Mouse (Mus musculus) embryo, embryonic 11.5 days (tissue): Measurements from ENCODE around the gene Bsn.
"Not testable (repeated sequence)": the region's sequence is repeated elsewhere in the genome, so short reads cannot be mapped to it uniquely, and the experiment has no call there.

Experiments
- DNase-seq: peaks from one replicate; pipeline ENCODE4 v3.0.0-alpha.2; 2012; ENCODE audit warnings: low read depth, low spot score

Gene Bsn

DNA sequence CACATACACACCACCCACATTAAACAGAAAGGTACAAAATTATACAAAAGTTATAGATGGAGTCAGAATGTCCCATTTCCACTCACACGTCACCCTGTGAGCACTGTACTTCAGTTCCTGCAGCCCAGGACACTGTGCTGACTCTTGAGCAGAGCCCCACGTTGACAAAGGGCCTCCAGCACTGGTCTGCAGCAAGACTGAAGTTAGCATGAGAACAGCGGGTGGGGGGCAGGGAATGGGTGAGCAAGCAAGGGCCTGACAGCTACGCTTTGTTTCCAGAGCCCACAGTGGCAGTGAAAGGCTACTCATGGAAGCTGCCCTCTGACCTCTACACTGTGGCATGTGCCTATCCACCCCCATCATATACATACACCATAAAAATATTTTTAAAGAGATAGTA is 40.4 kb downstream of the Bsn start:
- no peak for DNase-seq

DNA sequence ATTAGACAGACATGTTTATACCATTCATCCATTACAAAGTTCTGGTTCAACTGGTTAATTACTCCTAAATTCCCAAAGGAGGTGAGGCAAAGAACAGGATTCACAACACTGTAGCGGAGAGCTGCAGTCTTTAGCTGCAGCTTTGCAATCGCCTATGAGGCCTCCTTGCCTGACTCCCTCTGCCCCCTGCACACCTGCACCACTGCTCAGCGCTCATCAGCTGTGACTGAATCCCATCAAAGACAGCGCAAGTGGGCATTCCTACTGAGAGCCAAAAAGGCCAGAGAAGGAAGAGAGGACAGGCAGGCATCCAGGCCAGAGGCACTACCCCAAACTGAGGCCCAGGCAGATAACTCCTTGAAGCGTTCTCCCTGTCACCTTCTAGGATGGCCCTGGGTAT is 42.6 kb downstream of the Bsn start:
- DNase-seq: no peak

DNA sequence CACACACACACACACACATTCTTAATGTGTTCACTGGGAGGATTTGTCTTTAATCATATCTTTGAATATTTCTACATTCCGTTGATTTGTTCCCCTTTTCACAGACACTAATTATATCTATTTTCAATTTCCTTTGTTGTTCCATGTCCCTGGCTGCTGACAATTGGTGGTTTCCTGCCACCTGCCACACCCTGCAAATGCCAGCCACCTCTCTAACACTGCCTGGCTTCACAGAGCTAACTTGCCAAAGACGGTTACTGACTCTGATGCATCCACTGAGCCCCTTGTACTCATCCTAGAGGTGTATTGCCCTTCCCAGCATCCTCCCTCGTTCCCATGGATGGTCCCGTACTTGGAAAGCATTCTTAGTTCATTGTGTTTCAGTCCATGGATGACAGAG is 43.7 kb downstream of the Bsn start:
- no peak for DNase-seq

DNA sequence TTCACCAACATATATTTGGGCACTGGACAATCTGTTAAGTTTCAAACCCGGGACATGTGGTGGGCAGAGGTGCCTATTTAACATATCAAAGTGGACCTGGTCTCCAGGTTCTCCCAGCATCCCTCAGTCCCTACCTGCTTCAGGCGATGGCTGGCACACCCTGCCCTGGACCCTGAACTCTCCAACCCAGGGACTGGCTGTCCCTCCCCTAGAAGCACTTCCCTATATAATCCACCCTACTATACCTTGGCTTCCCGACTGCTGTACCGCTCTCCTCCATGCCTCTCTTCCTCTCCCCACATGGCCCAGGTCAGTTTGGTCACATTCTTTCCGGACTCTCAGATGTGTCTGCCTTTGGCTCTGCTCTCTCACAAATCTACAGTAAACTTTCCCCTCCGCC is 44.4 kb downstream of the Bsn start:
- DNase-seq: no peak

DNA sequence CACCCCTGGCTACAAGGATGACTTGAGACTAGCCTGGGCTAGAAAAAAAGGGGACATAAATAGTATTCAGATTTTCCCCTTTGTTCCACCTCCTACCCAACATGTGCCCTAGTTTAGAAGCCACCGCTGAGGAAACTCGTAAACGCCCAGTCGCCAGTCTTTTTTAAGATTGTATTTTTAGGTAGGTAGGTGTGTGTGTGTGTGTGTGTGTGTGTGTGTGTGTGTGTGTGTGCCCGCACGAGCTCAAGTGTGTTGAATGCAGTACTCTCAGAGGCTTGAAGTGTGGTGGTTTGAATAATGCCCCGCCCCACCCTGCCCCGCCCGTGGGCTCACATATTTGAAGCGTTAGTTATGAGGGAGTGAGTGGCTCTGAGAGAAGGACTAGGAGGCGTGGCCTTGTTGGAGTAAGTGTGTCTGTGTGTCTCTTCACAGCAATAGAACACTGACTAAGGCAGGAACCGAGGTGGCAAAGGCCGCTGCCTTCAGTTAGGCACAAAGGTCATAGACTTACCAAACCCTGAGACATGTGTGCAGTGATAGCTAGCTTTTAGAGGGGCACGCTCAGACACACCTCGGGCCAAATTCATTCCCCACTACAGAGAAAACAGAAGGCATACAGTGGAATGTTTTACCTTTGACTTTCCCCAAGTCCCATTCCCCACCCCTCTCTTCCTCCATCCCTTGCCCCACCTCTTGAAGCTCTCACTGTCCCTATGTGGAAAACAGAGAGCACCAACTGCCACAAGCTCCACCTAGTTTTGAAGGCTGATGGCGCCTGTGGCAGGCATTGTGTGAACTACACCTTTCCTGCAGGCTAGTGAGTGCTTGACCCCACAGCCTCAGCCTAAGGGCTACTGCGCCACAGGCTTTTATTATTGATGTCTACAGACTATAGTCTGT is 45.6 kb downstream of the Bsn start:
- no peak for DNase-seq

DNA sequence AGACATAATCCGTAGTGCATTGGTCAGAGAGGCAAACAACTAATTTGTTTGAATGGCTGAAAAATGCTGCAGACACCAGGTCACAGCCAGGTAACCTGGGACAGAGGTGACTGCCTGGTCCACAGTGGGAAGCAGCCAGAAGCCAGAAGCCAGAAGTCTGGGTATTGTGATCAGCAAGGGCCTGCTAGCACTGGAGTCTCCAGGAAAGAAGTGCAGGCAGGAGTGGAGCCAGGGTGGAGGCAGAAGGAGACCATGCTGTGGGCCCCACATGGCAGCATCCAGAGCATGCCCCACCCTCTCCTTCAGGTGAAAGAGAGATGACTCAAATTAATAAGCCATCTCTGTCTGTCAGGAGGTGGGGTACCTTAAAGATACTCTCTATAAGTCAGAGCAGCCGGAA is 46.7 kb downstream of the Bsn start:
- DNase-seq: no peak

DNA sequence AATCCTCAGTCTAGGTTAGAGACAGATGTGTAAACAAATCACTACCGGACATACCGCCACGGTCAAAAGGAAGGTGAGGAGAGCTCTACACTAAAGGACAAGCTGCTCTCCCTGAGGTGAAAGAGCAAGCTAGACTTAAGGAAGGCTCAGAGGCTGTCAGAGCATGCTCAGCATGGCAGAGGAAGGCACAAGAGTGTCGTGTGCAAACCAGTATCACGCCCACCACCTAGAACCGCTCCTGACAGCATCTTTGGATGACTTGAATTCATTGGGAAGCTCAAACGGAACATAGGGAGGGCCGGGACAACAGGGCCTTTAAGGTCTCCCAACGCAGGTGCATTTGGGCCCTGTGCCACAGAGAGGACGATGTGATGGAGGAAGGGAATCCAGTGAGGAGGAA is 48.8 kb downstream of the Bsn start:
- no peak for DNase-seq

DNA sequence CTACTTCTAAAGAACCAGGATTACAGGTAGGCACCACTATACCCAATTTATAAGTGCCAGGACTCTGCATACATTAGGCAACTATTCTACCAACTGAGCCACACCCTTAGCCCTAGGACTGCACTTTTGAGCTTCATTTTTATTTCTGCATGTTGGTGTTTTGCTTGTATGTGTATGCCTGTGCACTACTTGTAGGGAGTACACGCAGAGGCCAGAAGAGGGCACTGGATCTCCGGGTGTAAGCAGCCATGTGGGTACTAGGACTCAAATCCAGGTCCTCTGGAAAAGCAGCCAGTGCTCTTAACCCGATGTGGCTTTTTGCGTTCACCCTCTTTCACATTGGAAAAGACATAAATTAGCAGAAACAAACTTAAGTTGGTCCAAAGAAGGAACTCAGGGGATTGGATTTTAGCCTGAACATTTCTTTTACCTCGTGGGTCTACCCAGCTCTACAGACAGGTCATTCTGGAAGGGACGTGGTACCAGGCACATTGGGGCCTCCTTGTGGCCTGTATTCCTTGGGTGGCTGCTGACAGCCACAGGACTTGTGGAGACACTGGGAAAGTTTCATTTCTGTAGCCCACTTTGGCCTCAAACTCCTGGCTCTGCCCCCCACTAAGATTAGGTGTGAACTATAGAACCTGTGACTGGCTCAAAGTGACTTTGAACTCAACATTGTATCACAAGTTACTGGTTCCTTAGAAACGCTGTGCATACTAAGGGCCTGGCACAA is 50.1 kb downstream of the Bsn start:
- no peak for DNase-seq

DNA sequence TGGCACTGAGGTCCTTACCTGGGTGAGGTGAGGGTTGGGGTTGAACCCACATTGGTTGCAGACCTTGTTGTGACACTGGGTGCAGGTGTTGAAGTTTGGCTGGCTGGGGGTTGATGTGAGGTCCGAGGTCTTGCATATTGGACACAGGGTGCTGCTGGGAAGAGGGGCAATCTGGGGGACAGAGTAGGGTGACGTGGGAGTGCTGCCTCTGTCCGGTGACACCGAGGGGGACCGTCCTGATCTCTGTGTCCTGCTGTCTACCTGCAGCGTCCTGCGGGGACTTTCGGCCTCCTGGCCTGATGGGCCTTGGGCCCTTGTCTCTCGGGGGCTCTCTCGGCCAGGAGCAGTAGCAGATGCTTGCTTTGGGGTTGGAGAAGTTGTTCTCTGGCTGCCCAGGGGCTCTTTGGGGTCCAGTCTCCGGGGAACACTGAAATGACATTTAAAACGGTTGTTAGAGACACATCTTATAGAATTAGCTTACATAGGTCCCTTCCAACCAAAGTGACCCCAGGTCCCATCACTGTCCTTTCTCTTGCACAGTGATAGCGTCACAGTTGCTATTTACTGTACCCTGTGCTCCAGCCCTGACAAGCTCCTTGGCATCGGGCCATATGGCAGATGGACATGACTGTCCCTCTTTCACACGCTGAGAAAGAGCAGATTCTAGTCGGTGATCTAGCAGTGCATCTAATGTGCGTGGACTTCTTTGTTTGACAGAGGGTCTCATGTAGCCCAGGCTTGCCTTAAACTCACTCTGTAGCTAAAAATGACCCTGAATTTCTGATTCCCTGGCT is 50.8 kb downstream of the Bsn start:
- DNase-seq: no peak

DNA sequence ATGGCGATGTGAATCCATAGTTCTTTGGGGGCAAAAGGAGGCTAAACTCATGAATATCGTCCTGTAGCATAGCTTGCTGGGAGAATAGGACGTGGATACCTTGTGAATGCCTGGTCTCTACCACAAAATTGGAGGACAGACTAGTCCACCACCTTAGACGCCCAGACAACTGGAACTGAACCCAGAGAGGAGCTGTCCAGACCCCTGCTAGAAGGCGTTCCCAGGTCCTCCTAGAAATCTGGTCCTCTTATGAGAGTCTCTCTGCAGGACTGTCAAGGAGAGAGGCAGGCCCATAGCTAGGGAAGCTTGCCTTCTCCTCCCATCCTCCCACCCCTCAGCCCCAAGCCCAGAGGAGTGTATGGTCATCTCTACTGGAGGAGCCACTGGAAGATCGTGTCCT is 52.1 kb downstream of the Bsn start:
- no peak for DNase-seq

DNA sequence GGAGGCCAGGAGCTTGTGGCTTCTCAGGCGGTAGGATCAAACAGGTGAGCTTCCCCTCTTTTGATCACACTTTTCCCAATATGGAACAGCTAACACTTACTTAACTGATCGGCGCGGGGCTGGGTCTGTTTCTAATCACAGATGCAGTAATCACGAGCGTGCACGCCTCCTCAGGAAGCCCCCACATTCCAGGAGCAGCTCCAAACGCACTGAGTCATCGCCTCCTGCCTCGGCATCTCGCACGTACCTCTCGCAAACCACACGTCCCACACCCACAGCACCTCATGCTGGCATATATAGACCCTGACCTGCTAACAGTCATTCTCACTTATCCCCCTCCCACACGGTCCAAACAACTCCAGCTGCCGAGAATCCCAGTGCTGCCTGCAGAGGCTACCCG is 52.7 kb downstream of the Bsn start:
- no peak for DNase-seq

DNA sequence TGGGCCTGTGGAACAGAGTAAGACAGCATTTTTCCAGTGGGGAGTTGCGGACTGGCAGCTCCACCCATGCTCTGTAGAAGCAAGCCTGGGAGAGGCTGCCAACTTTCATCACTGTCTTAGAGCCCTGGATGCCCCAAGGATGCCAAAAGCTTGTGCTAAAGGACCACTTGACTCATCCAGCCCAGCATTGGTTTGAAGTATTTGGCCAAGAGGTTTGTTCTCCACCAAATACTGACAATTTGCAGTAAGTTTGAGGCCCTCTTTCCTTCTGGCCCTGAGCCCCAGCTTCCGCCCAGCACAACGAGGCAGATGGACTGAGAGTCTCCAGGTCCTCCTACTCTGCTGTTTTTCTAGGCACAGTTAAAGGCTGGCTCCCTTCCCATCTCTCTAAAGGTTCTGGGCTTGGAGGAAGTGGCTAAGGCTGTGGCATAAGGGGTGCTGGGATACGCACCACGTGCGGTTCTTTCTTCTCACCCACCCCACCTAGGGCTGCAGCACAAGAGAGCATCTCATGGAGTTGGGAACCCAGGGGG is 53.2 kb downstream of the Bsn start:
- no peak for DNase-seq

DNA sequence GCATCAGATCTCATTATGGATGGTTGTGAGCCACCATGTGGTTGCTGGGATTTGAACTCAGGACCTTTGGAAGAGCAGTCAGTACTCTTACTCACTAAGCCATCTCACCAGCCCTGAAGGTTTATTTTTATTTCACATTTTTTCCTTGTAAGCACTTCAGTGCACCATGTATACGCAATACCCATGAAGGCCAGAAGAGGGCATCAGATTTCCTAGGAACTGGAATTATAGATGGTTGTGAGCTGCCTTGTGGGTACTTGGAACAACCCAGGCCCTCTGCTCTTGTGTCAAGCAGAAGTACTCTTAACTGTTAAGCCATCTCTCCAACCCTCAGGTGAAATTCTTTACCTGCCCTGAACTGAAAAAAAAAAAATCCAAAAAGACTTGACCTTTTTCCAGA is 54.0 kb downstream of the Bsn start:
- no peak for DNase-seq

DNA sequence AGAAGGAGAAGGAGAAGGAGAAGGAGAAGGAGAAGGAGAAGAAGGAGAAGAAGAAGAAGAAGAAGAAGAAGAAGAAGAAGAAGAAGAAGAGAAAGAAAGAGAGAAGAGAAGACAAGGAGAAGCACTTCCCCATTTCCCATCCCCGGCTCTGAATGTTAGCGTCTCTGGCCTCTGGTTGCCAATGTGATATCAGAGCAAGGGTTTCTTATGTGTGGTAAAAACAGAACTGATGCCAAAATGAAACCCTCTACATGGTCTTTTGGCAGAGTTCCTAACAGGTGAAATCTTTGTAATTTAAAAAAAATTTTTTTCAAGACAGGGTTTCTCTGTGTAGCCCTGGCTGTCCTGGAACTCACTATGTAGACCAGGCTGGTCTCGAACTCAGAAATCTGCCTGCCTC is 54.5 kb downstream of the Bsn start:
- not testable (repeated sequence) for DNase-seq

DNA sequence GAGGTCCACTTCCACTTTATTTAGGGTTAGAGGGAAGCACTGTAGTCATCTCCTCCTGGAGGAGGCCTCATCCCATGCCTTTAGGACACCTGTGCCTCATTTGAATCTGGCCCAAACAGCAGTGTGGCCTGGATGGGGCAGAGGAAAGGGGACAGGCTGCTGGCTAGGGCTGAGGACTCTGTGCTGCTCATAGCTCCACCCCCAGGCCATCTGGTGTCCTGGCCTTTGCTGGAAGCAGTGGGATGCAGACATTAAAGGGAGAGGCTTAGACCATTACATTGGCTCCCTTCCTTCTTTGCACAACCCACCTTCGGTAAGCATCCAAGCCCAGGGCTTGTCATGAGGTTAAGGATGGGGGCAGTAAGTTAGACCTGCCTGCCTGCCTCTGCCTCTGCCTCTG is 56.7 kb downstream of the Bsn start:
- DNase-seq: no peak

DNA sequence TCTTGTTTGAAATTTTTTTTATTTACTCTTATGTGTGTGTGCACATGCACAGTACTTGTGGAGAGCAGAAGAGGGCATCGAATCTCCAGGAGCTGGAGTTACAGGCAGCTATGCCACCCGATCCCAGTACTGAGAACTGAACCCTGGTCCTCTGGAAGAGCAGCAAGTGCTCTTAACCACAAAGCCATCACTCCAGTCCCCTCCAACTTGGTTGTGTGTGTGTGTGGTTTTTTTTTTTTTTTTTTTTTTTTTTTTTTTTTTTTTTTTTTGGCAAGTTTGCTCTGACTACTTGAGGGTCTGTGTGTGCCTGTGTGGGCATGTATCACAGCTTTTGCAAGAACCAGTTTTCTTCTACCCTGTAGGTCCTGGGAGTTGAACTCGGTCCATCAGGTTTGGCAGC is 57.8 kb downstream of the Bsn start:
- no peak for DNase-seq

DNA sequence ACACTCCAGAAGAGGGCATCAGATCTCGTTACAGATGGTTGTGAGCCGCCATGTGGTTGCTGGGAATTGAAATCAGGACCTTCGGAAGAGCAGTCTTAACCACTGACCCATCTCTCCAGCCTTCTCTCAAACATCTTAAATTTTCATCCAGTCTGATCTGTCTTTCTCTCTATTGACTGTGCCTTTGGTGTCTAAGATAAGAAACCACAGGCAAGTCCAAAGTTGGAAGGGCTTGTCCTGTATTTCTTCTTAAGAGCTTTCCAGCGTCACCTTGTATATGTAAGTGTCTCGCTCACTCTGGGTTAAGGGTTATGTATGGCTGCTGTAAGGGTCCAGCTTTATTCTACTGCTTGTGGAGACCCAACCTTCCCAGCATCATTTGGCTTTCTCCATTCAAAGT is 58.7 kb downstream of the Bsn start:
- no peak for DNase-seq

DNA sequence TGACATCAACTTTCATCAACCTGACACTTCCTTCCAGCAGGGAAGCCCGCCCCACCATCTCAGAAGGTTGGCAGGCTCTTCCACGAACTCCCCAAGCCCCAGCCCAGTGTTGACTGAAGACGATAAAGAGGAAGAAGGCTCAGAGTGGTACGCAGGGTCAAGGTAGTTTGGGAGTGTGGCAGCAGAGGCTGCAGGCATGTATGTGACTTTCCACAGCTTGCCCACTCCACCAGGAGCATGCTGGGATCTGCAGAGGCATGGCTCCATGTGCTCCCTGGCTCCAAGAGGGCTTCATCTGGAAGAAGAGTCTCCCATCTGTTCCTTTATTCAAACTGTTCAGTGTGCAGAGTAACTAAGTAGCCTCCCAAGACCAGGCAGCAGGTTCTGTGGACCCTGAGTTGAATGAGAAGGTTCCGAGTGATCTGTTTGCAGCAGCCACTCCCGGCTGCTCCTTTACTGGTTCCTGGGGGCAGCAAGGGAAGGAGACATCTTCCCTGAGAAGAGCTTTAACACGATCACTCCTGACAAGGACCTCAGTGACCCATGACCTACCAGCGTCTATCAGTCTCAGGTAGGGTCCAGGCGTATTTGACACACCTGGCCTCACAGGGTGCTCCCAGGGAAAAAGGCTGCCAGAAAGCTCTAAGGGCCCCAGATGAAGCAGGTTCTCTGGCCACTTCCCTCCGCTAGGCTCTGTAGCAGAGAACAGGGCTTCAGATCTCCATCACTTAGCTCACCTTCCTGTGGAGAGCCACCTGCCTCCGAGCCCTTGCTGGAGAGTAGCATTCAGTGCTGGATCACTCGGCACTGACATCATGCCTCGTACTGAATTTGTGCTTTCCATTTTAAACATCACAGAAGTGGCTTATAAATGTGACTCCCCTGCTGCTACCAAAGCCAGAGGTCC is 60.9 kb downstream of the Bsn start:
- no peak for DNase-seq

DNA sequence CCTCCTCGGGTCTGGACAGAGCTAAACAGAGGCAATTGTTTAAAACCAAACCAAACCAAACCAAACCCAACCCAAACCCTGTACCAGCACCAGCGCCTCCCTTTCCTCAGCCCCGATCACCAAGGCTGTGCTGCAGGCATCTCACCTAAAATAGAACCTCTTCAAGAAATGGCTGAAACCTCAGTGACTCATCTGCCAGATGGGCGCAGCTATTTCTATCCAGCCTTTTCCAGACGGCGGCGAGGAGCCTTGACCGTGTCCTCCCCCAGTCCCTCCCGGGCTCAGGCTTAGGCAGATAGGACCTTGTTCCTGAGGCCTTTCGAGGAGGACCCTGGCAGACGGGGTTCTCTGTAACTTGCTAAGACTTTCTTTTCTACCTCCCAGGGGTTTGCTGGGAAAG is 61.9 kb downstream of the Bsn start:
- no peak for DNase-seq

DNA sequence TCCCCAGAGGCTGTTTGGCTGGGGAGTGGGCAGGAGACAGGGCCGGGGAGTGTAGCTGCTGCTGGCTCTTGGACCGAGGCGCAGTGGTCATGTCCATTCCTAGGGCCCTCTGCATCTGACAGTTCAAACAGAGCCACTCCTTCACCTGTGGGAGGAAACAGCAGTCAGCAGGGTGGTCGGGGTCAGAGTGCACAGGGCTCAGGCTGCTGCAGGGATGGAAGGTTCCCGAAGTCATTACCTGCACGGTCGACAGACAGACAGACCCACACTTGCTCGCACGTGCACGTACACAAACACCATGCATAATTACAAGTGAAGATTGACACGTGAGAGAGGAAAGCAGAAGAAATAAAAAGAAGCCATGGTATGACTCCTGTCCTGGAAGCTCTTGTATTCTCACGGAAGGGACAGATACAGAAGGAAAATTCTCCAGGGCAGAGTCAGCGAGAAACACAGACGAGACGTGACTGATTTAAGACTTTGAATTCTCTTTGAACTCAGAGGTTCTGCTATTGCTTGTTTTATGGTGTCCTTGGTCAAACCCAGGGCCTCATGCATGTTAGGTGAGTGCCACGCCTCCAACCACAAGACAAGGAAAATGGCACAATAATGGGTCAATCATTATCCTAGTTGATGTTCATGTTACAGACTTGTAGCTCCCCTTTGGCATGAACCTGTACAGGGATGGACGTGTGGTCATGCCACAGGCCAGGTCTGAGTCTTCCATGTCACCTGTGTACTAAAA is 63.6 kb downstream of the Bsn start:
- DNase-seq: no peak
